Mouse (Mus musculus) lung, postnatal 0 days (tissue): ENCODE results near the gene Tfg.

Experiments
- CTCF ChIP-seq: IDR thresholded peaks from 2 replicates; pipeline ENCODE4 v1.5.1; 2016; ENCODE audit warnings: antibody characterized with exemption, mild to moderate bottlenecking
- EP300 ChIP-seq: IDR thresholded peaks from 2 replicates; pipeline ENCODE4 v1.6.1; 2016; ENCODE audit warnings: antibody characterized with exemption, mild to moderate bottlenecking, control low read depth

- TF ChIP-seq CTCF: no peak
- TF ChIP-seq EP300: no peak
Observed at GRCm38 (mm10) chr16:56686747-56687146, 30.5 kb downstream of the Tfg start.
